Mouse (Mus musculus) thymus, adult 2 months (tissue): ENCODE data around the gene Celsr2. TPM values are rescaled to one million over a fixed set of nuclear protein-coding genes. Genes with fewer than 3 reads are reported as not detected.

ENCODE experiments used
- DNase-seq: peaks from one replicate; pipeline ENCODE4 v3.0.0; 2021
- H3K27ac ChIP-seq: fragments of 200-500 bp; 2 replicates; pipeline ENCODE4 v1.5.1; 2012; ENCODE audit warnings: low read length, control low read depth; ENCODE audit not compliant: control insufficient read depth, insufficient read depth
- H3K27me3 ChIP-seq: fragments of 200-500 bp; 2 replicates; pipeline ENCODE4 v1.6.1; 2012; ENCODE audit warnings: mild to moderate bottlenecking, low read length, moderate library complexity, mixed read lengths; ENCODE audit not compliant: control insufficient read depth, insufficient read depth
- H3K36me3 ChIP-seq: fragments of 200-500 bp; 2 replicates; pipeline ENCODE4 v1.6.1; 2012; ENCODE audit warnings: mild to moderate bottlenecking, low read length, moderate library complexity; ENCODE audit not compliant: control insufficient read depth, insufficient read depth
- H3K4me1 ChIP-seq: fragments of 200-500 bp; replicated peaks from 2 replicates; pipeline ENCODE4 v1.6.1; 2012; ENCODE audit warnings: low read length; ENCODE audit not compliant: control insufficient read depth, insufficient read depth
- H3K4me3 ChIP-seq: fragments of 200-500 bp; 2 replicates; pipeline ENCODE4 v1.5.1; 2012; ENCODE audit warnings: mild to moderate bottlenecking, low read length, control low read depth, moderate library complexity; ENCODE audit not compliant: control insufficient read depth, insufficient read depth
- CTCF ChIP-seq: fragments of 200-500 bp; IDR thresholded peaks from 2 replicates; pipeline ENCODE4 v1.5.1; 2012; ENCODE audit warnings: mild to moderate bottlenecking, control low read depth, low read length, moderate library complexity, borderline replicate concordance; ENCODE audit not compliant: control insufficient read depth, poor library complexity, insufficient read depth; ENCODE audit errors: extremely low read depth
- POLR2A ChIP-seq: fragments of 200-500 bp; IDR thresholded peaks from 2 replicates; pipeline ENCODE4 v1.6.1; 2012; ENCODE audit warnings: mild to moderate bottlenecking, low read length, control low read depth, moderate library complexity; ENCODE audit not compliant: control insufficient read depth, poor library complexity, insufficient read depth; ENCODE audit errors: extremely low read depth
- WGBS: fragments of 180-500 bp; shearing (Covaris S2); methylation state at CpG from one replicate; pipeline ENCODE4 v1.1.7; 2018; 5-methylcytosine and 5-hydroxymethylcytosine counted together
- polyA plus RNA-seq: library from polyadenylated mRNA; depleted of rRNA; stranded (reverse); fragments of >200 nt; gene quantifications from 2 replicates; pipeline ENCODE4 v1.2.3, GENCODE M21; 2012

Gene Celsr2
- polyA plus RNA-seq, 1 experiment, result 28.2 TPM

- H3K4me3 ChIP-seq, result no peak overlapping the region
- no peaks in the 10 kb centered on the region for H3K4me1 ChIP-seq
- no peak for DNase-seq
- no peaks in the 10 kb centered on the region for H3K27me3 ChIP-seq
- WGBS, result 97% methylated on average over 13 of the region's 13 CpGs
- TF ChIP-seq POLR2A (no peak), CTCF (no peak)
- peaks cover 69% of the 10 kb centered on the region for H3K36me3 ChIP-seq
- H3K27ac ChIP-seq, result no peak overlapping the region
These were observed 17.3 kb upstream of the Celsr2 start for GRCm38 (mm10) chr3:108432542-108433187.

- no peak for DNase-seq
- 95% methylated on average over 6 of the region's 6 CpGs for WGBS
- Histone ChIP-seq H3K27me3 (no peaks in the 10 kb centered on the region), H3K27ac (no peak overlapping the region), H3K4me3 (no peak overlapping the region), H3K4me1 (peaks cover 5% of the 10 kb centered on the region), H3K36me3 (peaks cover 38% of the 10 kb centered on the region)
- TF ChIP-seq POLR2A (no peak), CTCF (no peak)
These were observed 10.3 kb upstream of the Celsr2 start for GRCm38 (mm10) chr3:108425624-108426018.

- TF ChIP-seq CTCF, result no peak
- TF ChIP-seq POLR2A, result no peak
- no peak for DNase-seq
- 98% methylated on average over 7 of the region's 7 CpGs for WGBS
- Histone ChIP-seq H3K4me1 (peaks cover 5% of the 10 kb centered on the region), H3K4me3 (no peak overlapping the region), H3K36me3 (peaks cover 38% of the 10 kb centered on the region), H3K27ac (no peak overlapping the region), H3K27me3 (no peaks in the 10 kb centered on the region)
These were observed 9.7 kb upstream of the Celsr2 start for GRCm38 (mm10) chr3:108424944-108425623.

DNA sequence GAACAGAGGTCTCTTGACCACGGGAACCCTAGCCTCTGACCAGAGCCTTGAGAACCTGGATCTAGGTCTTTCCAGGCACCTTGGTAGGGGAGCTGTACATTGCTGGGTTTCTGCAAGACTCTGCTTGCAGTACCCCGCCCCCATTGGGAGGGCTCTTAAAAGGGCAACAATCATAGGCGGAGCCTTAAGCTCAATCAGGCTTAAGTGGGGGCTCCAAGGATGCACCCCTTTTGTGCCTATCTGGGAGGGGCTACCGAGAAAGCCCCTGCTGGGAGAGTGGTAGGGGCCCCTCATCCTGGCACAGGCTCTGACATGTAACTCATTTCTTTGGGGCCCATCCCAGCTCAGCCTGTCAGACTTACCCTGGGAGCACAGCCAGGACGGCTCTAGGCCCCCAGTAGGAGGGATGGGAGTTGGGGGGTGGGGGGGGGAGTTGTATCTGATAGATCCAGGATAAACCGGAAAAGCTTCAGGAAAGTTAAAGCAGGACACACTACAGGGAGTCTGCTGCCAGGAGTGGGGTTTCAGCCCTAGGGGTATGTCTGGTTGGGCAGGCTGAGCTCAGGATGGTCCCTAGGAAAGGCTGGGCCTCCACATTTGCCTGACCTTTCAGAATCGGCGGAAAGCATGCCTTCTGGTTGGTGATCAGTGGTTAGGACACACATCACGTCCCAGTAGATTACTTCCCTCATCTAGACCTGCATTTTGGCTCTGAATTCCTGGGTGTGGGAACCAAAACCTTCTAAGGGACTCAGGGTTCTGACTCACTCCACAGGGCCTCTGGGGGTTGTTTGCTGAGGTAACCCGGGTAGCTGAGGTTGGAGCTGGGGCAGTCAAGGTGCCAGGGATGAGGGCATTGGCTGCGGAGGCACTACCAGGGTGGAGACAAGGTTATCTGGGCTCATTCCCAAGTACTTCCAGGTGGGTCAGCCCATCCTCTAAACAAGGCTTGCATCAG lies 8.8 kb upstream of the Celsr2 start:
- Histone ChIP-seq H3K36me3 (peaks cover 30% of the 10 kb centered on the region), H3K4me3 (no peak overlapping the region), H3K27ac (no peak overlapping the region), H3K27me3 (no peaks in the 10 kb centered on the region), H3K4me1 (peaks cover 5% of the 10 kb centered on the region)
- WGBS, result 43% methylated on average over 11 of the region's 11 CpGs
- TF ChIP-seq CTCF (no peak), POLR2A (no peak)
- peak; percentile 61 for DNase-seq

GRCm38 (mm10) chr3:108423006-108423405 lies 7.7 kb upstream of the Celsr2 start:
- Histone ChIP-seq H3K36me3 (peaks cover 19% of the 10 kb centered on the region), H3K27me3 (no peaks in the 10 kb centered on the region), H3K4me1 (peaks cover 5% of the 10 kb centered on the region), H3K27ac (no peak overlapping the region), H3K4me3 (no peak overlapping the region)
- 59% methylated on average over 6 of the region's 6 CpGs for WGBS
- TF ChIP-seq POLR2A (no peak), CTCF (no peak)
- no peak for DNase-seq

DNA sequence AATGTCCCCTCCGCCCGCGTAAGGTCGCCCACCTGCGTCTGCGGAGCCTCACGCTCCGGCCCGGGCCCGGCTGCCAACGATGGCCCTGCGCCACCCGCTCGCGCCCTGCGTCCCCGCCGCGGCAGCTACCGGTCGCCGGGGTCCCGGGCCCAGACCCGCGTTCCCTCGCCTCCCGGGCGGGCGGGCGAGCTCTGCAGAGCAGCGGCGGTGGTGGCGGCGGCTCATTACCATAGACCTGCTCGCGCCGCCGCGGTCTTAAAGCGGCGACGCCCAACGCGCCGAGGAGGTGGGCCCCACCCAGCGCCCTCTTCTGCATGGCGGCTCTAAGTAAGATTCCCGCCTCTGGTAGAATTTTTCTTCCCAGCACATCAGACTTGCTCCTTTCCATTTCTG lies 475 bp upstream of the Celsr2 start:
- Histone ChIP-seq H3K27me3 (no peaks in the 10 kb centered on the region), H3K27ac (no peak overlapping the region)
- TF ChIP-seq CTCF (no peak), POLR2A (peak; percentile 69)

More for the DNA sequence above, 475 bp upstream of the Celsr2 start:
- WGBS, result 1% methylated on average over 48 of the region's 48 CpGs
- DNase-seq, result peak; percentile 85
- Histone ChIP-seq H3K4me3 (peak overlapping the region; percentile 58), H3K4me1 (peaks cover 6% of the 10 kb centered on the region), H3K36me3 (no peaks in the 10 kb centered on the region)
